Mouse (Mus musculus) embryonic fibroblast, embryonic 13.5 days (primary cell): ENCODE measurements around the gene Fam78b. TPM values are rescaled to one million over a fixed set of nuclear protein-coding genes. Genes with fewer than 3 reads are reported as not detected.

Source experiments
- H3K27ac ChIP-seq: 2 replicates; pipeline ENCODE4 v1.5.1; 2012; ENCODE audit warnings: low read length, control low read depth, inconsistent platforms; ENCODE audit not compliant: insufficient read depth
- H3K4me1 ChIP-seq: 2 replicates; pipeline ENCODE4 v1.6.1; 2011; ENCODE audit warnings: low read length; ENCODE audit not compliant: control insufficient read depth, insufficient read depth
- H3K4me3 ChIP-seq: 2 replicates; pipeline ENCODE4 v1.5.1; 2011; ENCODE audit warnings: mild to moderate bottlenecking, control low read depth, low read length; ENCODE audit not compliant: insufficient read depth
- CTCF ChIP-seq: IDR thresholded peaks from 2 replicates; pipeline ENCODE4 v1.5.1; 2011; ENCODE audit warnings: mild to moderate bottlenecking, control low read depth, low read length, moderate library complexity, borderline replicate concordance; ENCODE audit not compliant: insufficient read depth
- POLR2A ChIP-seq: IDR thresholded peaks from 2 replicates; pipeline ENCODE4 v1.6.1; 2011; ENCODE audit warnings: low read depth, mild to moderate bottlenecking, control low read depth, low read length, moderate library complexity
- polyA plus RNA-seq: library from polyadenylated mRNA; stranded (reverse); fragments of >200 nt; gene quantifications from 2 replicates; pipeline ENCODE4 v1.2.4, GENCODE M21; 2011; ENCODE audit warnings: low read depth; ENCODE audit not compliant: missing spikeins, insufficient read length

The Fam78b gene
- polyA plus RNA-seq, 1 experiment: 1.9 TPM

DNA sequence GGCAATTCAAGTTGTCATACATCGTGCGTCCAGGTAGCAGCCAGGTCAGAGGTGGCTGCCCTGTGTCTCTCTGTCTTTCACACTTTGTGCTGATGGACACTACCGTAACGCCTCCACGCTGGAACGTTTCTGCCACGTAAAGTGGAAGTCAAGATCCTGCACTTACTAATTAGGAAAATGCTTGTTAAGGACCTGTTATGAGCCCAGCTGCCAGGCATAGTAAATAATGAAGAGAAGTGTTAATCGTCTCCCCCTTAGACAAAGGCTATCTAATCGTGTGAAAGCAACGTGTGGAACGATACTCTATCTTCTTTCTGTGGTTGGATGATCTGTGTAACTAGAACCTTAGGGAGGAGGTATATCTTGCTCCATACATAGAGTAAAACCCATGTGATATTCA is 22.6 kb downstream of the Fam78b start:
- H3K4me3 ChIP-seq: no peak overlapping the region
- H3K27ac ChIP-seq: no peak overlapping the region
- no peaks in the 10 kb centered on the region for H3K4me1 ChIP-seq
- TF ChIP-seq POLR2A (no peak), CTCF (no peak)

GRCm38 (mm10) chr1:167024961-167025360 is 23.7 kb downstream of the Fam78b start:
- no peak overlapping the region for H3K27ac ChIP-seq
- H3K4me1 ChIP-seq: no peaks in the 10 kb centered on the region
- no peak overlapping the region for H3K4me3 ChIP-seq
- TF ChIP-seq CTCF: no peak
- TF ChIP-seq POLR2A: no peak

GRCm38 (mm10) chr1:167032046-167032648 is 30.9 kb downstream of the Fam78b start:
- no peaks in the 10 kb centered on the region for H3K4me1 ChIP-seq
- TF ChIP-seq POLR2A (no peak), CTCF (no peak)

GRCm38 (mm10) chr1:167034435-167034834 is 33.2 kb downstream of the Fam78b start:
- no peaks in the 10 kb centered on the region for H3K4me1 ChIP-seq
- H3K27ac ChIP-seq: no peak overlapping the region
- no peak for TF ChIP-seq CTCF
- no peak for TF ChIP-seq POLR2A
- H3K4me3 ChIP-seq: no peak overlapping the region

More at GRCm38 (mm10) chr1:167032046-167032648, 30.9 kb downstream of the Fam78b start:
- Histone ChIP-seq H3K27ac (no peak overlapping the region), H3K4me3 (no peak overlapping the region)

GRCm38 (mm10) chr1:167042558-167042957 is 41.3 kb downstream of the Fam78b start:
- Histone ChIP-seq H3K4me1 (no peaks in the 10 kb centered on the region), H3K4me3 (no peak overlapping the region), H3K27ac (no peak overlapping the region)
- TF ChIP-seq POLR2A (no peak), CTCF (no peak)

- TF ChIP-seq POLR2A (no peak), CTCF (no peak)
- Histone ChIP-seq H3K27ac (no peak overlapping the region), H3K4me3 (no peak overlapping the region), H3K4me1 (no peaks in the 10 kb centered on the region)
These were observed 45.1 kb downstream of the Fam78b start for GRCm38 (mm10) chr1:167046169-167046927.

- Histone ChIP-seq H3K4me1 (no peaks in the 10 kb centered on the region), H3K4me3 (no peak overlapping the region), H3K27ac (no peak overlapping the region)
- TF ChIP-seq CTCF (no peak), POLR2A (no peak)
These were observed 49.6 kb downstream of the Fam78b start for GRCm38 (mm10) chr1:167050859-167051258.

DNA sequence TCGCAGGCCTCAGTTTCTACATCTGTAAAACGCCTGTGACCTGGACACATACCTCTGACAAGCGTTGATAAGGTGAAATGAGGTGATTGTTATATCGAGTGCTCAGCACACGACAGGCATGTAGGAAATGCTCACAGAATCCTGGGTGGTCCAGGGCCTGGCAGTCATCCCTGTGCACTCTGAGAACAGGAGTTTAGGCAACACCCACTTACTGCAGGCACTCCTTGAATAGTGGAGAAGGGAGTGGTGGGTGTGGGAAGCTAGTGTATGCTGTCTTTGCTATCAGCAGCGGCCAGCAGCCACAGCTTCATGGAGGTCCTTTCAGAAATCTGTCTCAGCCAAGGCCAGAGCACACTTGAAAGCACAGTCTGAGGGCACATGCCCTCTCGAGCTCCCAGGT is 52.8 kb downstream of the Fam78b start:
- H3K4me3 ChIP-seq: no peak overlapping the region
- TF ChIP-seq POLR2A (no peak), CTCF (no peak)
- H3K27ac ChIP-seq: no peak overlapping the region
- no peaks in the 10 kb centered on the region for H3K4me1 ChIP-seq

DNA sequence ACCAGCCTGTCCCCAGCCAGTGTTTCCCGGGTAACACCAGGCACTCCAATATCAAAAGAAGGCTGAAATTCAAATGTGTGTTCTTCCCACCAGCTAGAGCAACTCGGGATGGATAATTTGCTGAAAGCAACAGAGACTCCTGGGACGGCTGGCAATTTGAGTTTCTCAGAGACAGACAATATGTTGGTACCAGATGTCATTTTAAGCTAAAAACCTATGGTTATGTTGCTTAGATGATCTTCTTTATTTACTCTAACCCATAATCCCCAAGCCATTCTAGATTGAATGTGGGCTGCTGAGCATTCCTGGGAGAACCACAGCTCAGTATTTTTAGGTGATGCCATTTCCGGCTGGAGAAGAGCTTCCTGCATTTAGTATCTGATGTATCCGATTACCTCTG is 56.3 kb downstream of the Fam78b start:
- TF ChIP-seq CTCF (no peak), POLR2A (no peak)
- no peak overlapping the region for H3K4me3 ChIP-seq
- H3K4me1 ChIP-seq: no peaks in the 10 kb centered on the region
- H3K27ac ChIP-seq: no peak overlapping the region

DNA sequence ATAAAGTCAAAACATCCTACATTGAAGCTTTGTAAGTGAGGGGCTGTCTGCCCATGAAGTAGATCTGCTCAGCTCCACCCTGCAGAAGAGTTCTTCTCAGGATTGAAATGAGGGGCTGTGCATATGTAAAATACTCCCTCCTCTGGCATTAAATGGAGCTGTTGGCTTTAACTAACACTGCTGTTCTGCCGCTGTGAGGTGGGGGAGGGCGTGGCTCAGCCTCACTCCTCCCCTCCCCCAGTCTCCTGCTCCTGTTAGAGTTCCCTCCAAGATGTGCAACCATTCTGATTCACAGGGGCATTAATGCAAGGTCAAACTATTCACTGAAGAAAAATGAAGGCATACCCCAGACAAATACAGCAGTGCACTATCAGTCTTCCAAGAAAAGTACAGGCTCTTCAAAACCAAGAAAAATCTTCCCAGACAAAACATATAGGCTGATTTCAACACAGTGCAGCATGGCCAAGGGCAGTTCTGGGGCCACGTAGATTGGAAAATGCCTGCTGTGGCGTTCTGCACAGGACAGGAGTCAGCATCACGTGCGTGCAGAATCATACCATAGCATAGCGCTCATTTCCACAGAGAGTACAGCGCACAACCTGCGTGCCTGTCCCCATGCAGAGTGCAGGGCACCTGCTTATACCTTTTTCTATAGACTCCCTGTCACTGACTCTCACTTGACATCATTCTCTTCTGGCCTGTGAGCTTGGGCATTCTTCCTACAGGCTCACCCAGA is 58.5 kb downstream of the Fam78b start:
- no peak for TF ChIP-seq POLR2A
- TF ChIP-seq CTCF: no peak
- Histone ChIP-seq H3K4me3 (no peak overlapping the region), H3K27ac (no peak overlapping the region), H3K4me1 (no peaks in the 10 kb centered on the region)

DNA sequence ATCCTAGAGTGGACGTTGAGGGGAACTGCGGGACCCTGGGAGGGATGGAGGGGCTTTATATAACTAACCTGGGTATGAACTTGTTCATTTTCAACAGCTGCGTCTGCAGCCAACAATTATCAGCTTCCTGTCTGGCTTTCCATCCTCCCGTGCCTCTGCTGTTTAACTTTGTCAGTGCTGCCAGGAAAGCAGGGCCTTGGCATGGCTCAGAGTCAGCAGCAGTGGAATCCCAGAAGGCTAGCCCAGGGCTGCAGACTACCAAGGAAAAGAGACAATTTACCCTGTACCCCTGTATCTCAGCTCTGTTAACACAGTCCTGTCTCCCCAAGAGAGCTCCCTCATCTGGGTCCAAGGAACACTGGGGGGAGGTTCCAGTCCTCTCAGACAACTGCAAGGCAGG is 62.8 kb downstream of the Fam78b start:
- H3K4me1 ChIP-seq: no peaks in the 10 kb centered on the region
- H3K27ac ChIP-seq: no peak overlapping the region
- no peak overlapping the region for H3K4me3 ChIP-seq
- TF ChIP-seq POLR2A: no peak
- TF ChIP-seq CTCF: no peak
